Mouse (Mus musculus): ENCODE results near the gene Ccl20.

Ccl20 gene

GRCm38 (mm10) chr1:83116447-83117137 is at the start of gene Ccl20:
Gene Ccl20 (plus strand): TSS chr1:83116766.
- DNase-seq, result no peak

- no peak for DNase-seq
Observed at GRCm38 (mm10) chr1:83067205-83067604, 49.4 kb upstream of the Ccl20 start.

GRCm38 (mm10) chr1:83075526-83076189 is 40.9 kb upstream of the Ccl20 start:
- no peak for DNase-seq

GRCm38 (mm10) chr1:83076190-83076917 is 40.2 kb upstream of the Ccl20 start:
- no peak for DNase-seq

- no peak for DNase-seq
Observed at GRCm38 (mm10) chr1:83077016-83077415, 39.5 kb upstream of the Ccl20 start.

- DNase-seq, result no peak
Observed at GRCm38 (mm10) chr1:83084790-83085189, 31.8 kb upstream of the Ccl20 start.

- no peak for DNase-seq
Observed at GRCm38 (mm10) chr1:83091268-83091667, 25.3 kb upstream of the Ccl20 start.

- no peak for DNase-seq
Observed at GRCm38 (mm10) chr1:83096935-83097334, 19.6 kb upstream of the Ccl20 start.

GRCm38 (mm10) chr1:83099160-83099559 is 17.4 kb upstream of the Ccl20 start:
- DNase-seq, result no peak

GRCm38 (mm10) chr1:83099580-83100137 is 16.9 kb upstream of the Ccl20 start:
- no peak for DNase-seq

- DNase-seq, result no peak
Observed at GRCm38 (mm10) chr1:83101891-83102290, 14.7 kb upstream of the Ccl20 start.

GRCm38 (mm10) chr1:83105464-83105863 is 11.1 kb upstream of the Ccl20 start:
- no peak for DNase-seq

GRCm38 (mm10) chr1:83107410-83107978 is 9.1 kb upstream of the Ccl20 start:
- DNase-seq, result no peak

- DNase-seq, result no peak
Observed at GRCm38 (mm10) chr1:83110992-83111391, 5.6 kb upstream of the Ccl20 start.

GRCm38 (mm10) chr1:83111726-83112125 is 4.8 kb upstream of the Ccl20 start:
- no peak for DNase-seq

- DNase-seq, result no peak
Observed at GRCm38 (mm10) chr1:83117217-83117616, 651 bp downstream of the Ccl20 start.

- no peak for DNase-seq
Observed at GRCm38 (mm10) chr1:83117661-83118060, 1.1 kb downstream of the Ccl20 start.

- DNase-seq, result no peak
Observed at GRCm38 (mm10) chr1:83119903-83120302, 3.3 kb downstream of the Ccl20 start.

- DNase-seq, result no peak
Observed at GRCm38 (mm10) chr1:83120312-83120711, 3.7 kb downstream of the Ccl20 start.

- DNase-seq, result no peak
Observed at GRCm38 (mm10) chr1:83123201-83123600, 6.6 kb downstream of the Ccl20 start.

GRCm38 (mm10) chr1:83135829-83136228 is 19.3 kb downstream of the Ccl20 start:
- no peak for DNase-seq

- DNase-seq, result no peak
Observed at GRCm38 (mm10) chr1:83137847-83138246, 21.3 kb downstream of the Ccl20 start.

GRCm38 (mm10) chr1:83138721-83139120 is 22.2 kb downstream of the Ccl20 start:
- DNase-seq, result no peak
